Mouse (Mus musculus) embryo, embryonic 9.5 days (tissue): ENCODE data around the gene Olfml1.

Source experiments
- DNase-seq: peaks from one replicate; pipeline ENCODE4 v3.0.0-alpha.2; 2017; ENCODE audit errors: extremely low spot score

Gene Olfml1

DNA sequence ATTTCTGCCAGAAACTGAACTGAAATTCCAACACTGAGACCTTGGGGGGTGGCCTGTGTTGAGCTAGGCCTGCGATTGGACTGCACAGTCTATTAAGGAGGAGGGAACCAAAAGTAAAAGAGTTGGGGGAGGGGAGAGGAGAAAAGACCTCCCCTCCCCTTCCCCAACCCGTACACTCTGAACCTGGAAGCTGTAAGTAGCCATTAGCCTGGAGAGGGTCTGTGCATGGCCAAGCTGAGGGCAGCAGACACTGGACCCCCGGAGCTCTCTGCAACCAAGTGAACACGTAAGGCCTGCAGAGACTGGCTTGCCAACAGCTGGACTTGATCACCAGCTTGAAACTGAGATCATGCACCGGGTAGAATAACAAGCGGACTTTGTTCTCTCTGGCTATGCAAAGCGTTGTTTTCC lies at the start of gene Olfml1:
Gene Olfml1 (plus strand): TSS at position 186 of the 411 bp plus-strand sequence.
- DNase-seq = peak; percentile 50

DNA sequence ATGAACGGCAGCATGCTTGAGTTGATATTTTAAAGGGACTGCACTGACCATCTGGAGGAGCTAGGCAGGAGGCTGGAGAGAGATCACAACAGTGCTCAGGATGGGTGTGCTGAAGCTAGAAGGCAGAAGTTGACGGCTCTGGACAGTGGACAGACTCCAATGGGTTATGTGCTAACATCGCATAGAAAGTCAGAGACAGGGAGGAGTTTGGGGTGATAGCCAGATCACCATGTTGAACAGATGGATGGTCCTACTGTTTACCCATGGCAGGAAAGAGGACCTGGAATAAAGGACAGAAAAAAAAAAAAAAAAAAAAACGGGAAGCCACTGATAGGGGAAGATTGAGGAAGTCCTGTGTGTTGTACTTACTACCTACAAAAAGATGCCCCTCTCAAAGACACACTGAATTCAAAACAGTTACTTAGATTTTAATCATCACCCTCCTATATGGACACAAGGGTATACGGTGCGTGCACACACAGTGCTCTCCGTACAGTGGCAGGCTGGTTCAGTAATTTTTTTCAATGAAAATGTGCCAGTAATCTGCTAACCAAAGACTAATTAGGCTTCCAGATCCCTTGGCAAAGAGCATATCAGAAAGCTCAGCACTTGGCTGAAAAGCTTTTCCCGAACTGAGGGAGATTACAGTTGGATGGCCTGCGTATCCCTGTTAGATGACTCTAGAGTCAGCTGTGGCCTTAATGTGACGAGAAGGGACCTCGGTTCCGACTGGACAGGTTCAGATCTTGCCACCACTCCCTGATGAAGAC lies 47.8 kb upstream of the Olfml1 start:
- DNase-seq = no peak

DNA sequence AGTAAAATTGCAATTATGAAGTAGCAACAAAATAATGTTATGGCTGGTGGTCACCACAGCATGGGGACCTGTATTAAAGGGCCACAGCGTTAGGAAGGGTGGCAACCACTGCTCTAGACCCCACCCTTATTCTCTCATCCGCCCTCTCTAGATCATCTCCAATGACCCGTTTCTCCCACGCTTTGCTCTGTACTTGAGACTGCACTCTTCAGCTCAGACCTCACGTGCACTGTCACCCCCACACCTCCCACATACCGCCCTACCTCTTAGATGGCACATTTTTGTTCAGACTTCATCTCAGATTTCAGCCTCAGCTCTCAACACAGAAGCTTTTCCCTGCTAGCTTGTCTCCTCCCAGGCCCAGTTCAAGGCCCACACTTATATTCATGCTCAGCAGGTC lies 45.8 kb upstream of the Olfml1 start:
- no peak for DNase-seq

DNA sequence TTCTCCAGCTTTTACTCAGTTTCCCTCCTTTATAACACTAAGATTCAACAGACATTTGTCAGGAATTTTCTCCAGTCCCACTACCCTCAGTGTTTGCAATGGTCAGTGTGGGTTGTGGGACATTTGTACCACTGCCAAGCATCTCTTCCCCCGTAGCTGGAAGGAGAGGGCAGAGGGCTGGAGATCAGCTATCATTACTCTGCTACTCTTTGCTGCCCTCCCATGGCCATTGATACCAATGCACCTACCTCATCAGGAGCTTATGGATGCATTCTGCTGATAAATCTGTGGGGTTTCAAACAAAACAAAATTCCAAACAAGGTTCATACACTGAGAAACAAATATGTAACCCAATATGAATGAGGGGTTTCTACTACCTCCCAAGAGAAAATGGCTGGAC lies 40.9 kb upstream of the Olfml1 start:
- DNase-seq = peak; percentile 22

DNA sequence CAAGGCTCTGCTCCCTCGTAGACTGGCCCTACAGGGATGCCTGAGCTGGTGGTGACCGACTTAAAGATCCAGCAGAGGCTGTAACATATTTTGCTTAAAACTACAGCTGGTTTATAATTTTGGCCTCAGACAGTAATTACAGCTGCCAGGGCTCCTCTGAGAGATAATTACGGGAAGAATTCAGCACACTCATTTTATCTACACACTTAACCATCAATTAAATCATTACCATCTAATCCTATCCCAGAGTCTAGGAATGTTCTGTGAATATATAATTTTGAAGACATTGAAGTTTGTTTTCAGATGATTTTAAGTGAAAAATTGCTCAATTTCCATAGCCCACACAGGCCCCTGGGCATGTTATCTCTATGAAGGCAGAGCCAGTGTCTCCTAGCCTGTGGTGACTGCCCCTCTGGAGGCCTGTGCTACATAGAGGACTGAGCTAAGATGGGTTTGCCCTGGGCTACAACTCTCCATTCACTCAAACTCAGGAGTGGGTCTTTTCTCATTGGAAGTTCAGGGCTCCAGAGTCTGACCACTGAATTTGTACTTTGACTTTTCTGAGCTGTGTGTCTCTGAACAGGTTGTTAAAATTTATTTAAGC lies 39.0 kb upstream of the Olfml1 start:
- no peak for DNase-seq

DNA sequence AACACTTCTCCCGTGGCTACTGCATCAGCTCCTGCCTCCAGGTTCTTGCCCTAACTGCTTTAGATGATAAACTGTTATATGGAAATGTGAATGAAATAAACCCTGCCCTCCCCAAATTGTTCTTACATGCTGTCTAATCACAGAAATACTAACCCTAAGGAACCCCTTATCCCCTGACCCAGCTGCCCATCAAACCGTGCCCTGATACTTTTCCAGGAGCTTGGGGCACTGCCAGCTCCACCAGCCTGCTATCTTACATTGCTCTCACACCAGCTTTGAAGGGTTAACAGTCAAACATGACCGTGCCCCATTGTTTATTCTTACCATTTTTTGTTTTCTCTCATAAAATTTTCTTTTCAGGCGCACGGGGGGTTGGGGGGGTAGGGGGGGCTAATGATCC lies 37.9 kb upstream of the Olfml1 start:
- no peak for DNase-seq

DNA sequence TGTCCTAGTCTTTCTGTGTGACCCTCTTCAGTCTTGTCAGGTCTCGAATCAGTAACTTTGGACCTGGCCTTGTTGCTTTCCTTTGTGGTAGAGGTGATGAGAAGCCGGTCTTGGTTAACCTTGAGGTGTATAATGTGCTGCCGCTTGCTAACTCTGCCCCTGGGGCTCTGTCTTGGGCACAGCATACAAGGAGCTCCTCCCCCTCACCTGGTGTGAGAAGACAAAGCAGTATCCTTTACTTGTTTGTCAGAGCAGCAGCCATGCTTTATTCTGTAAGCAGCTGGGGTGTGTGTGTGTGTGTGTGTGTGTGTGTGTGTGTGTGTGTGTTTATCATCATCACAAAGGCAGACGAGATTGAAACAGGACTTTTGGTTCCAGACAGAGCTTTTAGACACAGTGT lies 31.9 kb upstream of the Olfml1 start:
- no peak for DNase-seq

DNA sequence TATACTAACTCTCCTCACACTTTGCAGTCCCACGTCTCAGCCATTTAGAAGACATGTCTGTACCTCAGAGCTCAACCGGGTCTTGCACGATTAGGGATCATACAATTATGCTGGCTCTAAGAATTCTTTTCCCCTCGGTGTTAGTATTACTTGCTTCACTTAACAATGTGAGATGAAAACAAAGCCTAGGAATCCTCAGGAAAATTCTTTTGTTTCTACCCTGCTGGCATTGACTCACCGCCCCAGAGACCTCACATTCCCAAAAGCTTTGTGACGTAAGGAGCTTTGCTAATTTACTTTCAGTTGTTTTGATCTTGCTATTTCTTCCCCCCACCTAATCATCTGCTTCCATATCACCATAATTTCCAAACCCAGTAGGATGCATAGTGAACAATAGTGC lies 30.7 kb upstream of the Olfml1 start:
- DNase-seq = no peak

DNA sequence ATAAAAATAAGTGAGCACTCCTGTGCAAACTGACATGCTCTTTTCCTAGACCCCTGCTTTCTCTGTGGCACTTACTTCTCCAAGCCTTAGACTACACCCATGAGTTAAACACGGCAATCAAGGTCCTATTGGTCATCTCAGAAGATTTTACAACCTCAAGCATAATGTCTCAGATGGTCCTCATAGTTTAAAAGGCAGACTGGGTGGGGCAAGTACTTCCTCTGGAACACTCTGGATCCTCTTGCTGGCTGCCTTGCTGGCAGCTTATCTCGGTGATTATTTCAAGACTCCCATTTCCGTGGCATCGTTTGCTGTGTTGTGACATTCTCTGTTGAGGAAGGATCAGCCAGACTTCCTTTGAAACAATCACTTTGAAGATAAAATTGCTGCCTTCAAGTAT lies 27.2 kb upstream of the Olfml1 start:
- DNase-seq = no peak

DNA sequence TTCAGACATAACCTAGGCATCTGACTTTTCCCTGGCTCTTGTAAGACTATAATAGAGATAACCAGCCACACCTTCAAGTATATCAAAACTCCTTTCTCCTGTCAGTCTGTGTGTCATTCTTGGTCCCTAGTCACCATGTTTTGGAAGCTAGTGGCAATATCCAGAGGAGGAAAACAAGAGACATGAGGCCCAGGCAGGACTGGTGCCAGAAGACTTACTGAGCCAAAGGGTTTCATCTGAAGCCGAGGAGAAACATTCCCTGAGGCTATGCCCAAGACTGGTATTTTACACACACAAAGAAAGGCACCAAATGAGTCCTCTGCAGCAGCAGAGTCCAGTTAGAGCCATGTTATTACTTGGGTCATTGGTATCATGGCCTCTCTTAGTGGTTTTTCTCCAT lies 22.2 kb upstream of the Olfml1 start:
- no peak for DNase-seq

DNA sequence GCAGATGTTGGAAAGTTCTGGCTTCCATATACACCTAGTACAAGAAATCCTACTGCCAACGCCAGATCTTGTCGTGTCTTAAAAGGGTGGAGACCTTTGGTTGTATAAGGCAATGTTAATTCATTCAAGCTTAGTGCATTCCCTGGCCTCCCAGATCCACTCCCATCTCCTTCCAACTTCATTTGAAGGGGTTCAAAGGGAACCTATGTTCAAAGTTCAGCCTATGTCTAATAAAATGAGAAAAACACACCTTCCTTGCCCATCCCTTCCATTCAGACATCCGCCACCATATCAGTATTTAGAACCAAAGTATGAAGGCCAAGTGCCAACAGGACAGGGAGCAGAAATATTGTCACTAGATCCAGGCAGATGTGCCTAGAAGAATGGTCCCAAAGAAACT lies 19.4 kb upstream of the Olfml1 start:
- DNase-seq = no peak

DNA sequence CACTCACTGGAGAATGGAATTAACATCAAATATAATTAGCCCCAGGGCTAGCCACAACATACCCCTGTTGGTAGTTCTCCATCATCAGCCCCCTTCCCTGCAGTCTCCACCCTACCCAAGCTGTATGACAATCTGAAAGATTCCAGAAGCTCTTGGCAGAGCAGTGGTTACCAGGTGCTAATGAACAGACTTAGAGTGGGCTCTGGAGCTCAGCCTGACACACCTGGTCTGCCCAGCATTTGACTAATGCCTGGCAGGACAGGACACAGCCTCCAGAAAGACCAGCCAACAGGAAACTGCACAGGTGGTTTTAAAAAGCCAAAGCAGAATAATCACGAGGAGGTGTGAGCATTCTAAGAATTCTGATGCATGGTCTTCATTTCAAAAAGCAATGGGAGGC lies 13.8 kb upstream of the Olfml1 start:
- no peak for DNase-seq

DNA sequence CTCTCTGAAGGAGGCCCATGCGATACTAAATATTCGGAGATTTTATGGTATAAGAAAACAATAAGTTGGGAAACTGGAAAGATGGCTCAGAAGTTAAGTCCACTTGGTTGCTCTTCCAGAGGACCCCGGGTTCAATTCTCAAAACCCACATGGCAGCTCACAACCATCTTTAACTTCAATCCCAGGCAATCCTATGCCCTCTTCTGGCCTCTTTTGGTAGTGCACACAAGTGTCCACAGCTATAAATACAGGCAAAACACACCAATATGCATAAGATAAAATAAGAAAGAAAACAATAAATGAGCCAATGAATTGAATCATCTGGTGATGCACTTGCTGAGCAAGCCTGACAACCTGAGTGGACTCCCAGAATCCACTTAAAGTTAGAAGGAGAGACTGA lies 11.3 kb upstream of the Olfml1 start:
- DNase-seq = no peak

DNA sequence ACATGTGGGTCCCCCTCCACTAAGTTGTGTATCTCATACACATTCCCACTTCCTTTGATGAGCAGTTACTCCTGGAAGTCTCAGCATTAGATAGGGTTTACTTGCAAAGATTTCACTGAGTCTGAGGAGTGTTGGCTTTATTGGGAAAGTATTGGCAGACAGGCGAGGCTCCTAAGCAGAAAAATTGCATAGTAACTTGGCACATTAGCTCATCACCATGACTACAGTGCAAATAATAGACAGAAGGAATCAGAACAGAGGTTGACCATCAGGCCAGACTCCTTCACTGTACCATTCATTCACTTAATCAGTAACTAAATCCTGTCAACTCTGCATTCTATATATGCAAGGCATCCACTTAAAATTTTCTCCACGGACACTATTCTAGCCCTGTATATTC lies 6.6 kb upstream of the Olfml1 start:
- DNase-seq = no peak

DNA sequence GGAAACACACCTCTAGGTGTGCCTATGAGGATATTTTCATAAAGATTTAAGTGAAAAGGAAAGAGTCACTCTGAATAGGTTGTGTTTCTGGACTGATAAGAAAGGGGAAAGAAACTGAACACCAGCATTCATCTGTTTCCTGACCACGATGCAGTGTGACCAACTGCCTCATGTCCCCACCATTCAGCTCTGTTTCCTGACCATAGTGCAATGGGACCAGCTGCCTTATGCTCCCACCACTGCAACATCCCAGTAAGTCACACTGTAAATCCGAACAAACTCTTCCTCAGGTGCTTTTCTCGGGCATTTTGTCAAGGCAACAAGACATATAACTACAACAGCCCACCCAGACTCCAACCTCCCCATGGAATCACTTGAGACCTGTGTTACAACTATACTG lies 5.7 kb upstream of the Olfml1 start:
- no peak for DNase-seq

DNA sequence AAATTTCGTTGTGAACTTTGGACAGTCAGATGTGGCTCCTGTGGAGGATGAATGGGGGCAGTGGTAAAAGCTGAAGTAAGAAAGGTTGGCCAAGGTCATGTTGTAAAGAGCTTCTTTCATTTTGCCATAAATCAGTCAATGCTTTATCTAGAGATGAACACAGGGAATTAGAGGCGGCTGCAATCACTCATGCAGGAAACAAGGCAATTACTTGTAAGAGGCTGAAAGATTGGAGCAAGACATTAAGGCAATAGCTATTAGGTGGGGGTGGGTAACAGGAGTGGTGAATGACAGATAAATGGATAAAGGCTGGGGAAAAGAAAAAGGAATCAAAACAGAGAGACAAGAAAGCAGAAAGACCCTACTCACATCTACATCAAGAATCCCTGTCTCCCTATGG lies 3.5 kb upstream of the Olfml1 start:
- no peak for DNase-seq

DNA sequence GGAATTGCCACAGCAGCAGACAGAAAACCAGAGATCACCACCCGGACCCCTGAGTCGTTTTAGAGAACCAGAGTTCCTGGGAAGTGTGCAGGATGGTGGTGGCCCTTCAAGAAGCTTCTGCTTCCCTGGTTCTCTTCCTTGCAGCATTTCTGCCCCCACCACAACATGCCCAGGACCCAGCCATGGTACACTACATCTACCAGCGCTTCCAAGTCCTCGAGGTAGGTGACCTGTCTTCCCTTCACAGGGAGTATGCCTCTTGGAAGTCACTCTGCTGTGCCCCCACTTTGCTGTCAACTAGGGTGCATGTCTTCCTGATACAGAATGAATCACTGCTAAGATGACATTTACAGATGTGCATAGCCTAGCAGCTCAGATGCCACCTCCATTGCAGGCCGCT lies 428 bp downstream of the Olfml1 start:
- DNase-seq = no peak

DNA sequence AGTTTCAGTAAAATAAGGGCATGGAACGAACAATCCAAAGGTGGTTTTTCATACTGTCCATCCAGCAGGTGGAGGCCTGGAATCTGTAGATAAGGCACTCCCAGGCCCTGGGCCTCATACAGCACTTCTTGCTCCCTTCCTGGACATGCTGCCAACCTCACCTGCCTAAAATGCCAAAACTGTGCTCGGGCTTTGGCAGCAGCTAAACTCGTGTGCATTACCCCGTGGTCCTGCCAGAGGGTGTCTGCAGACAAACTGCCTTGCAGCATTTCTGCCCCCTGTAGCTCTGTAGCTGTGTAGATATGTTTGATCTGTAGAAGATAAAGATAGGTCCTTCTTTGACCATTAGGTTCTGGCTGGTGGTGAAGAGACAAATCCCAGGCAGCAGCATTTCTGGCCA lies 1.7 kb downstream of the Olfml1 start:
- DNase-seq = no peak

DNA sequence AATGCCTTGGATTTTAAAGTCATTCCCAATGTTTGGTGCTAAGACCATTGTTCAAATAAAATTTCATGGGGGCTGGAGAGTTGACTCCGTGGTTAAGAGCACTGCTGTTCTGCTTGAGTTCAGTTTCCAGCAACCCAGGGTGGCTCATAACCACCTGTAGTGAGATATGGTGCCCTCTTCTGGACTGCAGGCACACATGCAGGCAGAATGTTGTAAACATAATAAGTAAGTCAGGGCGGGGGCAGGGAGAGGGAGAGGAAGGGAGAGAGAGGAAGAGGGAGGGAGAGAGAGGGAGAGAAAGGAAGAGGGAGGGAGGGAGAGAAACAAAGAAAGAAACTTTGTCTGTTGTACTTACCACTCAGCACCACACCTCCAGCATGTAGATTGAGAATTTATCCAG lies 6.6 kb downstream of the Olfml1 start:
- no peak for DNase-seq

DNA sequence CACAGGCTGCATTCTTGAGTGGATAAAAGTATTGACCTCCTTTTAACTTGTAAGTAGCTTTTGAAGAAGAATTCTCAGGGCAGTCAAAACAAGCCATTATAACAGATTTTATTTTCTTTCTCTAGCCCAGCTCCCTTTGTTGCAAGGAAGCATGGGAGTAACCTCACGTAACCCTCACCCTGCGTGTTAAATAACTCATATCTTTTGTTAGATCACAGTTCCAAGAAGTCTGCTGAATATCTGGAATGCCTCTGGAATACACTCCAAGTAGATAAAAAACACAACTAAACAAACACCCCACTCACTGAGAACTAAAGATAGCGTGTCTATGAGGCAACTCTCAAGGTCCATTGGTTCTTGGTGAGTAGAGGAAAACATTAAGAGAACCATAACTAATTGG lies 7.0 kb downstream of the Olfml1 start:
- no peak for DNase-seq

DNA sequence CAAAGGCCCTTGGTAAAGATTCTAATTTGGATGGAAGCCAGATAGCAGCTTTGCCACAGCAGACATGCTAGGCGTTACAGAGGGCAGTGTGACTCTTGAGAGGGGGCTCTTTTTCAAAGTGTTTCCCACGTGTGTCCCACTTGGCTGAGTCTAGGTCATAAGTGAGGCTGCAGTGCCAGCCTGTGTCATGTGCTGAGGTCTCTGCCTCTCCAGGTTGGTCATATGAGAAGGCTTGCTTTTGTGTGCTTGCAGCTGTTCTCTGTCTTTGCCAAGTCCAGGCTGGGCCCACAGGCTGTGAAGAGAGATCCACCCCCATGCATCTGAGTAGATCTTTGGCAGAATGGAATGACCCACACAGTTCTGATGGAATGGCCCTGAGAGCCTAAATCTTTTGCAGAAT lies 25.4 kb downstream of the Olfml1 start:
- DNase-seq = no peak

DNA sequence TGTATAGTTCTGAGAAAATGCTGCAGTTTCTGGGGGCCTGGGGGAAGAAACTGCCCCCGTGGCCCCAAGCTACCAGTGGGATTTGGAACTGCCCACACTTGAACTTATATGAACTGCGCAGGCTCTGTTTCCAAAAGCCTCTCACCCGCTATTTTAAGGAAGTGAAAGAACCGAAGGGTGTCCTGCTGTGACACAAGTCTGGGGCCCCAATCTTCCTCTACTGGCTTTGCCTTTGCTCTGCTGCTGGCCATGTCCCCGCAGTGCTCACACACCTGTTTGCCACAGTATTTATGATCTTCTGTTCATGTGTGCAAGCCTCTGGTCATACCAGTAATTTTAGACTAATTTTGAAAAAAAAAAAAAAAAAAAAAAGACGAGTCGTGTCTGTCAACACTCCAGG lies 26.7 kb downstream of the Olfml1 start:
- DNase-seq = no peak

DNA sequence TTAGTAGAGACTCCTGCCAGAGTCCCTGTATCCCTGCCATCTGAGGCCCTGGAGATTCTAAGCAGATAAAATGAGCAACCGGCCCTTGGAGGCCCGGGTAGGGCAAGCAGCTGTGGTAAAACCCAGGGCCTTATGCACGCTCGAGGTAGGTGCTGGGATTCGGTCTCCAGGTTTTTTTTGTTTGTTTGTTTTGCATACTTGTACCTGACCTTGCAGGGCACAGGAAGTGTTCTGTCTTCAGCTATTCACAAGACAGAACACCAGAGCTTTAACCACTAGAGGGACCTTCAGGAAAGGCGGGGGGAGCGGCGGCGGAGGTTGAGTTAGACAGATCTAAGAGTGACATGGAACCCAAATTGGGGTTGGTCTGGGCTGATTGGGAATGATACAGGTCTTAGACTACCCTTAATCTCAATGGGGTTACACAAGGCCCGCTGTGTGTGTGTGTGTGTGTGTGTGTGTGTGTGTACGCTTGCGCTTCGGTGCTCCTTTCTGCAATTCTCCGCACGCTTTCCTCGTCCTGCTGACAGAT lies 27.1 kb downstream of the Olfml1 start:
- DNase-seq = peak; percentile 56
